29 mouse cellular contexts compared by ENCODE assay signal in genomic region chr10:100754957-100755356, GRCm38 (mm10).
DNase-seq lines count a peak whose midpoint lies in the region; ATAC-seq and TF ChIP-seq lines count a peak whose summit lies in the region.
"Had no signal": no experiment of that assay in that cellular context is flagged by ENCODE, and none has a peak within 500 bp of the region (broad histone marks: within the 10 kb centered on the region; RNA-seq: fewer than 3 reads in every experiment).

No protein-coding gene starts in this region.

- no peak overlapping the region for H3K9ac ChIP-seq in forebrain, embryonic 12.5 days
- H3K9ac ChIP-seq in forebrain, embryonic 15.5 days (replicated peaks), result no peak overlapping the region
- H3K9ac ChIP-seq in midbrain, postnatal 0 days (replicated peaks; ENCODE audit: low read length, poor library complexity, severe bottlenecking), result no peak overlapping the region
- H3K9ac ChIP-seq in midbrain, embryonic 16.5 days (ENCODE audit: low read depth, low read length), result no peak overlapping the region
- H3K9ac ChIP-seq in kidney, embryonic 15.5 days, result no peak overlapping the region
- H3K9ac ChIP-seq: embryonic facial prominence, embryonic 13.5 days; hindbrain, embryonic 15.5 days; limb, embryonic 13.5 days; liver, postnatal 0 days; midbrain, embryonic 12.5 days; stomach, embryonic 15.5 days had no signal

- no peak overlapping the region for H3K4me3 ChIP-seq in forebrain, embryonic 12.5 days (replicated peaks)
- no peak overlapping the region for H3K4me3 ChIP-seq in forebrain, embryonic 15.5 days
- H3K4me3 ChIP-seq in midbrain, postnatal 0 days (ENCODE audit: low read depth, low read length), result no peak overlapping the region
- no peak overlapping the region for H3K4me3 ChIP-seq in midbrain, embryonic 16.5 days (ENCODE audit: low read depth, low read length)
- no peak overlapping the region for H3K4me3 ChIP-seq in kidney, embryonic 15.5 days (replicated peaks)
- H3K4me3 ChIP-seq: embryonic facial prominence, embryonic 13.5 days; hindbrain, embryonic 10.5 days; hindbrain, embryonic 15.5 days; limb, embryonic 13.5 days; midbrain, embryonic 12.5 days; myocyte; stomach, embryonic 15.5 days had no signal

- peak; percentile 65 for ATAC-seq in forebrain, embryonic 12.5 days (ENCODE audit: low FRiP score)
- ATAC-seq in forebrain, embryonic 15.5 days (replicated peaks), result no peak
- ATAC-seq in midbrain, postnatal 0 days (ENCODE audit: low FRiP score), result no peak
- ATAC-seq in midbrain, embryonic 16.5 days, result no peak
- ATAC-seq in kidney, embryonic 15.5 days (replicated peaks; ENCODE audit: low FRiP score), result no peak
- ATAC-seq: liver, postnatal 0 days; Patski had no signal

- peak; percentile 17 for DNase-seq in midbrain, postnatal 0 days (ENCODE audit: low spot score)
- peak; percentile 58 for DNase-seq in hindlimb bud, embryonic 11.5 days (ENCODE audit: extremely low spot score, low read depth, low spot score)
- DNase-seq in cerebellum, postnatal 14 days, result no peak
- DNase-seq: adrenal gland, postnatal 10 days; cerebellum, adult 11 months; cerebellum, adult 9-10 months; gastrocnemius, postnatal 14 days; heart, postnatal 14 days; kidney, adult 2 months; kidney, postnatal 4 days; liver, postnatal 0 days; lung, postnatal 36 days; right cerebral cortex, postnatal 14 days; thymus, postnatal 14 days had no signal

- no peaks in the 10 kb centered on the region for H3K9me3 ChIP-seq in forebrain, embryonic 12.5 days
- H3K9me3 ChIP-seq in forebrain, embryonic 15.5 days, result no peaks in the 10 kb centered on the region
- H3K9me3 ChIP-seq in midbrain, postnatal 0 days (ENCODE audit: low read length), result no peaks in the 10 kb centered on the region
- H3K9me3 ChIP-seq in midbrain, embryonic 16.5 days (replicated peaks; ENCODE audit: control insufficient read depth, low read length, poor library complexity, severe bottlenecking), result no peaks in the 10 kb centered on the region
- no peaks in the 10 kb centered on the region for H3K9me3 ChIP-seq in kidney, embryonic 15.5 days (replicated peaks)
- H3K9me3 ChIP-seq: embryonic facial prominence, embryonic 13.5 days; G1E; hindbrain, embryonic 10.5 days; hindbrain, embryonic 15.5 days; limb, embryonic 13.5 days; midbrain, embryonic 12.5 days; stomach, embryonic 15.5 days had no signal

- H3K27ac ChIP-seq in forebrain, embryonic 12.5 days, result no peak overlapping the region
- H3K27ac ChIP-seq in forebrain, embryonic 15.5 days (replicated peaks), result no peak overlapping the region
- no peak overlapping the region for H3K27ac ChIP-seq in midbrain, postnatal 0 days (ENCODE audit: low read depth, low read length)
- H3K27ac ChIP-seq in midbrain, embryonic 16.5 days (ENCODE audit: low read length), result no peak overlapping the region
- no peak overlapping the region for H3K27ac ChIP-seq in kidney, embryonic 15.5 days
- H3K27ac ChIP-seq: embryonic facial prominence, embryonic 13.5 days; hindbrain, embryonic 10.5 days; hindbrain, embryonic 15.5 days; kidney, postnatal 0 days; limb, embryonic 13.5 days; midbrain, embryonic 12.5 days; stomach, embryonic 15.5 days had no signal

- no peak for TF ChIP-seq CTCF in midbrain, postnatal 0 days (IDR thresholded peaks at IDR 0.05)

- H3K27me3 ChIP-seq in forebrain, embryonic 12.5 days, result no peaks in the 10 kb centered on the region
- no peaks in the 10 kb centered on the region for H3K27me3 ChIP-seq in forebrain, embryonic 15.5 days
- H3K27me3 ChIP-seq in midbrain, postnatal 0 days (ENCODE audit: insufficient read depth, low read length), result no peaks in the 10 kb centered on the region
- no peaks in the 10 kb centered on the region for H3K27me3 ChIP-seq in midbrain, embryonic 16.5 days (ENCODE audit: control insufficient read depth, insufficient read depth, low read depth, low read length)
- no peaks in the 10 kb centered on the region for H3K27me3 ChIP-seq in kidney, embryonic 15.5 days
- H3K27me3 ChIP-seq: embryonic facial prominence, embryonic 13.5 days; hindbrain, embryonic 15.5 days; limb, embryonic 13.5 days; midbrain, embryonic 12.5 days; Patski; stomach, embryonic 15.5 days had no signal

- WGBS in forebrain, embryonic 12.5 days, result 43% methylated on average over 5 of the region's 5 CpGs
- WGBS in forebrain, embryonic 15.5 days, result 44% methylated on average over 5 of the region's 5 CpGs
- 63% methylated on average over 5 of the region's 5 CpGs for WGBS in midbrain, postnatal 0 days
- WGBS in midbrain, embryonic 16.5 days, result 47% methylated on average over 5 of the region's 5 CpGs
- WGBS in kidney, embryonic 15.5 days, result 82% methylated on average over 5 of the region's 5 CpGs

- 0 out of 2 replicates have a peak, but pooled peaks cover 2% of the 10 kb centered on the region for H3K4me1 ChIP-seq in forebrain, embryonic 12.5 days
- H3K4me1 ChIP-seq in forebrain, embryonic 15.5 days, result no peaks in the 10 kb centered on the region
- no peaks in the 10 kb centered on the region for H3K4me1 ChIP-seq in midbrain, postnatal 0 days (ENCODE audit: insufficient read depth, low read length)
- H3K4me1 ChIP-seq in midbrain, embryonic 16.5 days (ENCODE audit: control insufficient read depth, insufficient read depth, low read length), result no peaks in the 10 kb centered on the region
- no peaks in the 10 kb centered on the region for H3K4me1 ChIP-seq in kidney, embryonic 15.5 days
- H3K4me1 ChIP-seq: embryonic facial prominence, embryonic 13.5 days; hindbrain, embryonic 10.5 days; hindbrain, embryonic 15.5 days; limb, embryonic 13.5 days; stomach, embryonic 15.5 days had no signal

- H3K4me2 ChIP-seq in forebrain, embryonic 12.5 days, result no peak overlapping the region
- no peak overlapping the region for H3K4me2 ChIP-seq in forebrain, embryonic 15.5 days (replicated peaks)
- H3K4me2 ChIP-seq in midbrain, postnatal 0 days (ENCODE audit: low read depth, low read length, poor library complexity, severe bottlenecking), result no peak overlapping the region
- no peak overlapping the region for H3K4me2 ChIP-seq in midbrain, embryonic 16.5 days (ENCODE audit: low read length)
- no peak overlapping the region for H3K4me2 ChIP-seq in kidney, embryonic 15.5 days
- H3K4me2 ChIP-seq: embryonic facial prominence, embryonic 13.5 days; hindbrain, embryonic 15.5 days; limb, embryonic 13.5 days; liver, embryonic 11.5 days; midbrain, embryonic 12.5 days; stomach, embryonic 15.5 days had no signal

- H3K36me3 ChIP-seq in forebrain, embryonic 12.5 days (replicated peaks), result no peaks in the 10 kb centered on the region
- H3K36me3 ChIP-seq in forebrain, embryonic 15.5 days, result no peaks in the 10 kb centered on the region
- no peaks in the 10 kb centered on the region for H3K36me3 ChIP-seq in midbrain, postnatal 0 days (ENCODE audit: insufficient read depth, low read length)
- no peaks in the 10 kb centered on the region for H3K36me3 ChIP-seq in midbrain, embryonic 16.5 days (ENCODE audit: control insufficient read depth, insufficient read depth, low read length)
- H3K36me3 ChIP-seq in kidney, embryonic 15.5 days, result no peaks in the 10 kb centered on the region
- H3K36me3 ChIP-seq: embryonic facial prominence, embryonic 13.5 days; G1E; hindbrain, embryonic 10.5 days; hindbrain, embryonic 15.5 days; limb, embryonic 13.5 days; midbrain, embryonic 12.5 days; stomach, embryonic 15.5 days had no signal

Comparison
In these comparisons a context has a peak if more than half of its experiments do, and no peak if none do; other contexts are left out.
1. DNase-seq: peak in midbrain, postnatal 0 days (single experiment) and hindlimb bud, embryonic 11.5 days (single experiment); none in cerebellum, postnatal 14 days (0 of 2).